Mouse (Mus musculus) embryonic facial prominence, embryonic 11.5 days (tissue): ENCODE results near the gene Calcoco1. TPM values are rescaled to one million over a fixed set of nuclear protein-coding genes. Genes with fewer than 3 reads are reported as not detected.
A peak's percentile ranks its signal among the peaks of the same experiment; 100 is the strongest.

Experiments used
- ATAC-seq: fragments of 200-750 bp; cut with Nextera tagmentation; replicated peaks from 2 replicates; pipeline ENCODE4 v1.8.0; 2017; ENCODE audit warnings: low read depth; ENCODE audit not compliant: insufficient number of reproducible peaks, low FRiP score, low TSS enrichment
- DNase-seq: peaks from one replicate; pipeline ENCODE4 v3.0.0-alpha.2; 2015; ENCODE audit warnings: low spot score
- H3K27ac ChIP-seq: fragments of 300-500 bp; sonication (generic); replicated peaks from 2 replicates; pipeline ENCODE4 v1.5.1; 2014; ENCODE audit warnings: mild to moderate bottlenecking, low read depth, low read length, control low read depth
- H3K27me3 ChIP-seq: fragments of 300-500 bp; sonication (generic); 2 replicates; pipeline ENCODE4 v1.6.1; 2014; ENCODE audit warnings: mild to moderate bottlenecking, low read length, moderate library complexity, mixed read lengths; ENCODE audit not compliant: control insufficient read depth, insufficient read depth
- H3K36me3 ChIP-seq: fragments of 300-500 bp; sonication (generic); replicated peaks from 2 replicates; pipeline ENCODE4 v1.6.1; 2014; ENCODE audit warnings: low read depth, mild to moderate bottlenecking, low read length, moderate library complexity, mixed read lengths; ENCODE audit not compliant: control insufficient read depth, insufficient read depth
- H3K4me1 ChIP-seq: fragments of 300-500 bp; sonication (generic); 2 replicates; pipeline ENCODE4 v1.6.1; 2014; ENCODE audit warnings: low read length, mixed read lengths; ENCODE audit not compliant: control insufficient read depth, insufficient read depth
- H3K4me2 ChIP-seq: fragments of 300-500 bp; sonication (generic); 2 replicates; pipeline ENCODE4 v1.6.1; 2014; ENCODE audit warnings: low read depth, mild to moderate bottlenecking, control low read depth, low read length, moderate library complexity
- H3K4me3 ChIP-seq: fragments of 300-500 bp; sonication (generic); 2 replicates; pipeline ENCODE4 v1.5.1; 2014; ENCODE audit warnings: low read depth, low read length, control low read depth
- H3K9ac ChIP-seq: fragments of 300-500 bp; sonication (generic); replicated peaks from 2 replicates; pipeline ENCODE4 v1.6.1; 2014; ENCODE audit warnings: mild to moderate bottlenecking, control low read depth, low read length
- H3K9me3 ChIP-seq: fragments of 300-500 bp; sonication (generic); replicated peaks from 2 replicates; pipeline ENCODE4 v1.6.1; 2016; ENCODE audit warnings: mild to moderate bottlenecking, low read length, inconsistent platforms, mixed read lengths; ENCODE audit not compliant: control insufficient read depth
- WGBS: fragments of 180-500 bp; shearing (Covaris S2); extraction: QIAGEN DNeasy Blood & Tissue Kit; methylation state at CpG from one replicate; pipeline ENCODE4 v1.1.7; 2014; 5-methylcytosine and 5-hydroxymethylcytosine counted together
- polyA plus RNA-seq: library from polyadenylated mRNA; unstranded; fragments of >200 nt; fragmentation: Nextera tagmentation; extraction: Ambion mirVana; gene quantifications from 2 replicates; pipeline ENCODE4 v1.2.1, GENCODE M21; 2014

Calcoco1 gene
- polyA plus RNA-seq, 1 experiment from 2014 or later = 32.2 TPM

GRCm38 (mm10) chr15:102722500-102722931, 538 bp upstream of the Calcoco1 start:
- Histone ChIP-seq H3K4me1 (no peaks in the 10 kb centered on the region; the same call in 1 of the 2 replicates), H3K27me3 (no peaks in the 10 kb centered on the region), H3K27ac (no peak overlapping the region), H3K9me3 (no peaks in the 10 kb centered on the region), H3K4me2 (peak overlapping the region; percentile 45), H3K4me3 (peak overlapping the region; percentile 26), H3K36me3 (no peaks in the 10 kb centered on the region), H3K9ac (no peak overlapping the region; the same call in 1 of the 2 replicates)
- 46% methylated on average over 3 of the region's 4 CpGs for whole genome bisulfite sequencing
- no peak for DNase-seq
- ATAC-seq = peak; percentile 58; the same call in 1 of the 2 replicates

- no peaks in the 10 kb centered on the region for H3K27me3 ChIP-seq
- no peak for ATAC-seq
- H3K27ac ChIP-seq = no peak overlapping the region
Observed at GRCm38 (mm10) chr15:102721016-102721898, 721 bp downstream of the Calcoco1 start.

GRCm38 (mm10) chr15:102716132-102716531, 5.8 kb downstream of the Calcoco1 start:
- Histone ChIP-seq H3K36me3 (no peaks in the 10 kb centered on the region), H3K4me3 (no peak overlapping the region), H3K9ac (no peak overlapping the region), H3K4me1 (no peaks in the 10 kb centered on the region), H3K4me2 (no peak overlapping the region), H3K27me3 (no peaks in the 10 kb centered on the region), H3K9me3 (no peaks in the 10 kb centered on the region), H3K27ac (no peak overlapping the region)
- no peak for ATAC-seq
- DNase-seq = peak; percentile 50
- 62% methylated on average over 12 of the region's 12 CpGs for WGBS

More at GRCm38 (mm10) chr15:102721016-102721898, 721 bp downstream of the Calcoco1 start:
- no peaks in the 10 kb centered on the region; the same call in 1 of the 2 replicates for H3K4me1 ChIP-seq
- WGBS = 19% methylated on average over 14 of the region's 14 CpGs
- no peaks in the 10 kb centered on the region for H3K9me3 ChIP-seq
- H3K4me2 ChIP-seq = peak overlapping the region; percentile 67
- peak overlapping the region; percentile 62 for H3K4me3 ChIP-seq
- no peaks in the 10 kb centered on the region for H3K36me3 ChIP-seq
- peak overlapping the region; percentile 63 for H3K9ac ChIP-seq
- no peak for DNase-seq

GRCm38 (mm10) chr15:102707736-102708269, 14.2 kb downstream of the Calcoco1 start:
- no peaks in the 10 kb centered on the region for H3K9me3 ChIP-seq
- ATAC-seq = no peak; the same call in 1 of the 2 replicates
- no peak for DNase-seq
- H3K4me3 ChIP-seq = no peak overlapping the region
- H3K9ac ChIP-seq = no peak overlapping the region
- H3K27me3 ChIP-seq = no peaks in the 10 kb centered on the region
- 71% methylated on average over 6 of the region's 6 CpGs for WGBS
- no peak overlapping the region for H3K27ac ChIP-seq
- H3K4me1 ChIP-seq = no peaks in the 10 kb centered on the region
- no peaks in the 10 kb centered on the region; the same call in 1 of the 2 replicates for H3K36me3 ChIP-seq
- H3K4me2 ChIP-seq = no peak overlapping the region

GRCm38 (mm10) chr15:102705923-102706503, 16.0 kb downstream of the Calcoco1 start:
- H3K4me3 ChIP-seq = no peak overlapping the region
- H3K4me1 ChIP-seq = no peaks in the 10 kb centered on the region
- no peaks in the 10 kb centered on the region for H3K9me3 ChIP-seq
- ATAC-seq = no peak
- no peaks in the 10 kb centered on the region; the same call in 1 of the 2 replicates for H3K36me3 ChIP-seq
- no peak overlapping the region for H3K27ac ChIP-seq
- no peak overlapping the region for H3K4me2 ChIP-seq
- 75% methylated on average over 7 of the region's 7 CpGs for WGBS
- no peak for DNase-seq
- H3K27me3 ChIP-seq = no peaks in the 10 kb centered on the region
- H3K9ac ChIP-seq = no peak overlapping the region

GRCm38 (mm10) chr15:102705226-102705894, 16.6 kb downstream of the Calcoco1 start:
- Histone ChIP-seq H3K4me2 (no peak overlapping the region), H3K9me3 (no peaks in the 10 kb centered on the region), H3K27me3 (no peaks in the 10 kb centered on the region), H3K36me3 (no peaks in the 10 kb centered on the region; the same call in 1 of the 2 replicates), H3K27ac (no peak overlapping the region), H3K9ac (no peak overlapping the region), H3K4me1 (no peaks in the 10 kb centered on the region), H3K4me3 (no peak overlapping the region)
- WGBS = 56% methylated on average over 8 of the region's 9 CpGs
- DNase-seq (no peak), ATAC-seq (no peak; the same call in 1 of the 2 replicates)

GRCm38 (mm10) chr15:102704806-102705205, 17.2 kb downstream of the Calcoco1 start:
- no peak overlapping the region for H3K27ac ChIP-seq
- no peak overlapping the region for H3K9ac ChIP-seq
- H3K4me2 ChIP-seq = no peak overlapping the region
- H3K4me1 ChIP-seq = no peaks in the 10 kb centered on the region
- DNase-seq = no peak
- ATAC-seq = no peak
- no peak overlapping the region for H3K4me3 ChIP-seq
- H3K9me3 ChIP-seq = no peaks in the 10 kb centered on the region
- no peaks in the 10 kb centered on the region; the same call in 1 of the 2 replicates for H3K36me3 ChIP-seq
- no peaks in the 10 kb centered on the region for H3K27me3 ChIP-seq
- WGBS = 72% methylated on average over 5 of the region's 5 CpGs
